Mouse (Mus musculus): Measurements from ENCODE around the gene Mtor. TPM values are rescaled to one million over a fixed set of nuclear protein-coding genes. Genes with fewer than 3 reads are reported as not detected.

The Mtor gene
- polyA plus RNA-seq, 1 experiment from 2014 or later = 22.6 TPM

DNA sequence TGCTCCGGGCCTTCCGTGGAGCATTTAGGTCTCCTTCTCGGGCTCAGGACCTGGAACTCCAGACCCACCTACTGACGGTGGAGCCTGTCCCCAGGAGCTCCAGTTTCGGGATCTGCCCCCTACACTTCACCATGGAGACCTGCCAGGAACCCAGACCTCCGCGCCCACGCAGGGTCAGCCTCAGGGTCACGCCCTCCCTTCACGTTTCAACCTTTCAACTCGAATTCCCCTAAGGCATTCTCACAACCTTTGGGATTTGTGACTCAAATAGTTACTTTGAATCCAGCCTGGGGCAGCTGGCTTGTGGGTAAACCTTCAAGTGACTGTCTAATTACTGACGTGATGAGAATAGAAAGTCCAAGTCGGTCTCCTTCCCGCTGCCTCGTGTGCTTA is 438 bp downstream of the Mtor start:
- peaks cover 38% of the 10 kb centered on the region for H3K4me1 ChIP-seq
- H3K27ac ChIP-seq (replicated peaks) = peak overlapping the region; percentile 74
- under 1% methylated on average over 15 of the region's 15 CpGs for WGBS
- peak overlapping the region; percentile 77 for H3K9ac ChIP-seq (replicated peaks)
- H3K4me2 ChIP-seq (replicated peaks) = peak overlapping the region; percentile 63
- no peaks in the 10 kb centered on the region for H3K27me3 ChIP-seq
- H3K4me3 ChIP-seq = peak overlapping the region; percentile 70
- H3K36me3 ChIP-seq = peaks cover 21% of the 10 kb centered on the region
- ATAC-seq (replicated peaks) = no peak
- H3K9me3 ChIP-seq = no peaks in the 10 kb centered on the region

DNA sequence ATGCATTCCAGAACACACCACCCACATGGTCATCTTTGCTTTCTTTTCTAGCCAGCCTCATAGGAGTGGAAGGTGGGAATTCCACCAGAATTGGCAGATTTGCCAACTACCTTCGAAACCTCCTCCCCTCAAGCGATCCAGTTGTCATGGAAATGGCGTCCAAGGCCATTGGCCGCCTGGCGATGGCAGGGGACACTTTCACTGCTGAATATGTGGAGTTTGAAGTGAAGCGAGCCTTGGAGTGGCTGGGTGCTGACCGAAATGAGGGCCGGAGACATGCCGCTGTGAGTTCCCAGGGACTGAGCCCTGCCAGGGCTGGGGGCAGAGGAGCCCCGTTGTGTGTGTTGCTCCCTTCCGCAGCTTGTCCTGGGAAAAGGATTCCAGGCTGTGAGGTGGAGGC is 5.3 kb downstream of the Mtor start:
- Histone ChIP-seq H3K9ac (replicated peaks) (no peak overlapping the region), H3K9me3 (no peaks in the 10 kb centered on the region), H3K27ac (replicated peaks) (no peak overlapping the region), H3K4me1 (peaks cover 21% of the 10 kb centered on the region), H3K4me2 (replicated peaks) (no peak overlapping the region), H3K36me3 (peaks cover 69% of the 10 kb centered on the region), H3K27me3 (no peaks in the 10 kb centered on the region), H3K4me3 (no peak overlapping the region)
- no peak for ATAC-seq (replicated peaks)
- WGBS = 90% methylated on average over 11 of the region's 11 CpGs

- no peaks in the 10 kb centered on the region for H3K27me3 ChIP-seq
- 93% methylated on average over 5 of the region's 5 CpGs for WGBS
- peaks cover 85% of the 10 kb centered on the region for H3K36me3 ChIP-seq
- no peak overlapping the region for H3K4me2 ChIP-seq (replicated peaks)
- H3K4me3 ChIP-seq = no peak overlapping the region
- ATAC-seq (replicated peaks) = no peak
- H3K27ac ChIP-seq (replicated peaks) = no peak overlapping the region
- H3K9me3 ChIP-seq = no peaks in the 10 kb centered on the region
- H3K4me1 ChIP-seq = peaks cover 6% of the 10 kb centered on the region
- no peak overlapping the region for H3K9ac ChIP-seq (replicated peaks)
These were observed 7.1 kb downstream of the Mtor start for GRCm38 (mm10) chr4:148455477-148456025.

- H3K27ac ChIP-seq (replicated peaks) = peak overlapping the region; percentile 62
- peak; percentile 79 for ATAC-seq (replicated peaks)
These were observed 12.4 kb downstream of the Mtor start for GRCm38 (mm10) chr4:148460656-148461284.

GRCm38 (mm10) chr4:148461772-148462171 is 13.4 kb downstream of the Mtor start:
- Histone ChIP-seq H3K4me3 (no peak overlapping the region), H3K27me3 (no peaks in the 10 kb centered on the region), H3K9me3 (no peaks in the 10 kb centered on the region), H3K4me2 (replicated peaks) (no peak overlapping the region), H3K36me3 (peaks cover 90% of the 10 kb centered on the region), H3K9ac (replicated peaks) (no peak overlapping the region), H3K4me1 (peaks cover 9% of the 10 kb centered on the region; the same call in 1 of the 2 replicates), H3K27ac (replicated peaks) (no peak overlapping the region)
- 89% methylated on average over 4 of the region's 4 CpGs for WGBS
- ATAC-seq (replicated peaks) = no peak

More at GRCm38 (mm10) chr4:148460656-148461284, 12.4 kb downstream of the Mtor start:
- no peak overlapping the region for H3K4me2 ChIP-seq (replicated peaks)
- 40% methylated on average over 12 of the region's 12 CpGs for WGBS
- no peaks in the 10 kb centered on the region for H3K27me3 ChIP-seq
- peaks cover 9% of the 10 kb centered on the region; the same call in 1 of the 2 replicates for H3K4me1 ChIP-seq
- no peak overlapping the region for H3K4me3 ChIP-seq
- H3K36me3 ChIP-seq = peaks cover 90% of the 10 kb centered on the region
- no peak overlapping the region for H3K9ac ChIP-seq (replicated peaks)
- no peaks in the 10 kb centered on the region for H3K9me3 ChIP-seq

- H3K9ac ChIP-seq (replicated peaks) = no peak overlapping the region
- H3K4me2 ChIP-seq (replicated peaks) = no peak overlapping the region
- peaks cover 9% of the 10 kb centered on the region; the same call in 1 of the 2 replicates for H3K4me1 ChIP-seq
- ATAC-seq (replicated peaks) = no peak
- H3K4me3 ChIP-seq = no peak overlapping the region
- 96% methylated on average over 13 of the region's 13 CpGs for WGBS
- peaks cover 87% of the 10 kb centered on the region for H3K36me3 ChIP-seq
- no peak overlapping the region for H3K27ac ChIP-seq (replicated peaks)
- no peaks in the 10 kb centered on the region for H3K27me3 ChIP-seq
- H3K9me3 ChIP-seq = no peaks in the 10 kb centered on the region
These were observed 14.3 kb downstream of the Mtor start for GRCm38 (mm10) chr4:148462717-148463116.

GRCm38 (mm10) chr4:148463208-148463960 is 15.0 kb downstream of the Mtor start:
- 63% methylated on average over 14 of the region's 14 CpGs for WGBS
- Histone ChIP-seq H3K4me1 (peaks cover 9% of the 10 kb centered on the region; the same call in 1 of the 2 replicates), H3K27me3 (no peaks in the 10 kb centered on the region), H3K9me3 (no peaks in the 10 kb centered on the region), H3K27ac (replicated peaks) (no peak overlapping the region), H3K4me2 (replicated peaks) (no peak overlapping the region), H3K36me3 (peaks cover 87% of the 10 kb centered on the region), H3K9ac (replicated peaks) (no peak overlapping the region), H3K4me3 (no peak overlapping the region)
- peak; percentile 57; the same call in 1 of the 2 replicates for ATAC-seq (replicated peaks)

- no peaks in the 10 kb centered on the region for H3K9me3 ChIP-seq
- no peak overlapping the region for H3K4me2 ChIP-seq (replicated peaks)
- H3K4me1 ChIP-seq = peaks cover 9% of the 10 kb centered on the region; the same call in 1 of the 2 replicates
- H3K4me3 ChIP-seq = no peak overlapping the region
- H3K9ac ChIP-seq (replicated peaks) = no peak overlapping the region
- no peak for ATAC-seq (replicated peaks)
- WGBS = 92% methylated on average over 12 of the region's 12 CpGs
- peaks cover 87% of the 10 kb centered on the region for H3K36me3 ChIP-seq
- no peaks in the 10 kb centered on the region for H3K27me3 ChIP-seq
- H3K27ac ChIP-seq (replicated peaks) = no peak overlapping the region
These were observed 15.9 kb downstream of the Mtor start for GRCm38 (mm10) chr4:148464301-148464700.

GRCm38 (mm10) chr4:148464869-148465268 is 16.5 kb downstream of the Mtor start:
- no peaks in the 10 kb centered on the region for H3K27me3 ChIP-seq
- no peak overlapping the region for H3K9ac ChIP-seq (replicated peaks)
- no peaks in the 10 kb centered on the region for H3K9me3 ChIP-seq
- no peak for ATAC-seq (replicated peaks)
- WGBS = 97% methylated on average over 12 of the region's 12 CpGs
- no peak overlapping the region for H3K4me2 ChIP-seq (replicated peaks)
- H3K36me3 ChIP-seq = peaks cover 87% of the 10 kb centered on the region
- no peak overlapping the region for H3K27ac ChIP-seq (replicated peaks)
- peaks cover 9% of the 10 kb centered on the region; the same call in 1 of the 2 replicates for H3K4me1 ChIP-seq
- H3K4me3 ChIP-seq = no peak overlapping the region

GRCm38 (mm10) chr4:148466511-148467079 is 18.2 kb downstream of the Mtor start:
- no peak for ATAC-seq (replicated peaks)
- no peak overlapping the region for H3K27ac ChIP-seq (replicated peaks)
- peaks cover 94% of the 10 kb centered on the region for H3K36me3 ChIP-seq
- H3K4me3 ChIP-seq = no peak overlapping the region
- H3K4me2 ChIP-seq (replicated peaks) = no peak overlapping the region
- 96% methylated on average over 5 of the region's 5 CpGs for WGBS
- H3K9me3 ChIP-seq = no peaks in the 10 kb centered on the region
- H3K4me1 ChIP-seq = no peaks in the 10 kb centered on the region
- no peak overlapping the region for H3K9ac ChIP-seq (replicated peaks)
- no peaks in the 10 kb centered on the region for H3K27me3 ChIP-seq

DNA sequence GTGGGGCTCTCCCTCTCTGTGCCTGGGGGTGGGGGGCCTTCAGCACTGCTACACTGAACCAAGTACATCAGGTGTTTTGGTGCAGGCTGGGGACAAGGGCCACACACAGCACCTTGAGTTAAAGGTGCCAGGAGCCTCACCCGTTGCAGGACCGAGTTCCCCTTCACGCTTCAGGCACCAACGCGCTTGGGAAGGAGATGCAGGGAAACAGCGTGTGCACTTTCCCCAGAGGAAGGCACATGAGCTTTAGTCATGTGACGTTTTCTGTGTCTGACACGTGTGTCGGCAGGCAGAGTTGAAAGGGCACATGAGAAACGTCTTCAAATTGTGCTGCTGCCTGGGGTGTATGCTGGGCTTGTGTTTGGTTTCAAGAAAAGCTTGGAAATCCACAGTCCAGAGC is 20.0 kb downstream of the Mtor start:
- Histone ChIP-seq H3K27me3 (no peaks in the 10 kb centered on the region), H3K36me3 (peaks cover 97% of the 10 kb centered on the region), H3K4me1 (no peaks in the 10 kb centered on the region), H3K4me3 (no peak overlapping the region), H3K9me3 (no peaks in the 10 kb centered on the region), H3K4me2 (replicated peaks) (no peak overlapping the region), H3K27ac (replicated peaks) (no peak overlapping the region), H3K9ac (replicated peaks) (no peak overlapping the region)
- ATAC-seq (replicated peaks) = no peak
- 91% methylated on average over 10 of the region's 10 CpGs for WGBS

Measured in forebrain, embryonic 15.5 days (tissue).